Mouse (Mus musculus) small intestine, adult 2 months (tissue): ENCODE data around the gene Jph4.

ENCODE experiments used
- CTCF ChIP-seq: fragments of 200-500 bp; IDR thresholded peaks from 2 replicates; pipeline ENCODE4 v1.5.1; 2012; ENCODE audit warnings: low read depth, mild to moderate bottlenecking, control low read depth, inconsistent platforms, low read length, moderate library complexity, mixed read lengths; ENCODE audit not compliant: insufficient replicate concordance, insufficient read length; ENCODE audit errors: extremely low read depth
- POLR2A ChIP-seq: fragments of 200-500 bp; IDR thresholded peaks from 2 replicates; pipeline ENCODE4 v1.6.1; 2012; ENCODE audit warnings: low read depth, mild to moderate bottlenecking, control low read depth, inconsistent platforms, low read length, moderate library complexity

DNA sequence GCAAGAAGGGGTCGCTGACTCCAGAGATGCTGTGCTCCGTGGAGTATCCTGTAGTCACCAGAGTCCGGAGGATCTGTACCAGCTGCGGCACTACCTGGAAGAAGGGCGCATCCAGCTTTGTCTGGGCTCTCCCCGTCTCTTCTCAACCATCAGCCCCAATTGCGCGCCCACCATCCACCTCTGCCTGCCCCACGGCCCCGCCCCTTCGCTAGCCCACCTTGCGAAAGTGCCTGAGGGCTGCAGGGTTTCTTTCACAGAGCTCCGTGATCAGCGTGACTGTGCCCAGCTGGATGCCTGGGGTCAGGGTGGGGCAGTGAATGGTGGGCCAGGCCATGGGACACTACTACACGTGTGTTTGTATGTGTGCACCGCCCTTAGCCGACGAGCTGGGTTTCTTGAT is 12.4 kb downstream of the Jph4 start:
- TF ChIP-seq POLR2A: no peak
- TF ChIP-seq CTCF: no peak
